Mouse (Mus musculus): ENCODE data around the gene Ccdc126. TPM values are rescaled to one million over a fixed set of nuclear protein-coding genes. Genes with fewer than 3 reads are reported as not detected.

The Ccdc126 gene
- total and polyA plus RNA-seq, 2 experiments: 0.84 to 1.8 TPM

DNA sequence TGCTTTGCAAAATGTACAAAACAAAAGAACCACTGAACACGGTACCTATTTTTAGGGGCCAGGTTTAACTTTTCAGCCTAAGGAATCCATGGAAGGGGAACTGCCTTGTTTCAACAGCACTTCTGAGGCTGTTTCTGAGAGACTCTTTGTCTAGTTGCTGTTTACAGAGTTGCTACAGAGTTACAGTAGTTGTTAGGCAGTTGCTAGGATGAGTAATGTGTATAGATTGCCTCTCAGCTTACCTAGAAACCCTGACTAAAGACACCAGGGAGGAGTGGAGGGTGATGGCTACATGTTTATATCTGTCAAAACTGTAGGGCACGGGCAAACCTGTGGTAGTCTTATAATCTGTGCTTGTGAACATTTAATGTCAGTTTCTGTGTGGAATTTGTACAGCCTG is 54.9 kb downstream of the Ccdc126 start:
- no peak overlapping the region for H3K4me3 ChIP-seq (ENCODE audit: insufficient read depth, low read depth, low read length)
- H3K4me1 ChIP-seq (ENCODE audit: control insufficient read depth, insufficient read depth, low read length): no peaks in the 10 kb centered on the region
- no peaks in the 10 kb centered on the region for H3K36me3 ChIP-seq (ENCODE audit: control insufficient read depth, insufficient read depth, low read length)
- DNase-seq (ENCODE audit: extremely low read depth, low read depth, low spot score): no peak
- WGBS: 77% methylated on average over 2 of the region's 2 CpGs
- no peak overlapping the region for H3K9ac ChIP-seq (ENCODE audit: low read depth, low read length)
- H3K79me2 ChIP-seq (ENCODE audit: control insufficient read depth, insufficient read depth, low read length): no peaks in the 10 kb centered on the region
- H3K27me3 ChIP-seq (ENCODE audit: control insufficient read depth, insufficient read depth, low read length): no peaks in the 10 kb centered on the region
- TF ChIP-seq POLR2A (IDR thresholded peaks at IDR 0.05; ENCODE audit: extremely low read depth, insufficient read depth, low read length): no peak
- TF ChIP-seq CTCF (IDR thresholded peaks at IDR 0.05; ENCODE audit: low read depth, low read length): no peak
- no peak overlapping the region for H3K27ac ChIP-seq (replicated peaks; ENCODE audit: insufficient read depth, low read depth, low read length)

DNA sequence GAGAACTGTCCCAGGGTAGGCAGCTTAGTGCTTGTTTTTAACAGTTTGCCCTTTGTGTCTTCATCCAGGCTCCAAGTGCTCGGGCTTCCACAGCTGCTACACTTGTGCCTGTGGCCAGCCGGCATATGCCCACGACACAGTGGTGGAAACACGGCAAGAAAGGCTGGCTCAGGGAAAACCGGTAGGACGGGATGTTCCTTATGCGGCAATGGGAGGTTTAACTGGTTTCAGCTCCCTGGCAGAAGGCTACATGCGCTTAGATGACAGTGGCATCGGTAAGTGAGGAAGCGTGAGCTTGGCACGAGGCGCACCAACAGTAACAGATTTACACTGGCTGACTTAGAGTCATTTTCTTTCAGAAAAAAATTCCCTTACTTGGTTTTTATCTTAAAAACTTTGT is 59.3 kb downstream of the Ccdc126 start:
- H3K27ac ChIP-seq (replicated peaks; ENCODE audit: insufficient read depth, low read depth, low read length): no peak overlapping the region
- WGBS: 77% methylated on average over 12 of the region's 12 CpGs
- TF ChIP-seq POLR2A (IDR thresholded peaks at IDR 0.05; ENCODE audit: extremely low read depth, insufficient read depth, low read length) (no peak), CTCF (IDR thresholded peaks at IDR 0.05; ENCODE audit: low read depth, low read length) (no peak)
- no peak overlapping the region for H3K4me3 ChIP-seq (ENCODE audit: insufficient read depth, low read depth, low read length)
- H3K9ac ChIP-seq (ENCODE audit: low read depth, low read length): no peak overlapping the region
- H3K79me2 ChIP-seq (ENCODE audit: control insufficient read depth, insufficient read depth, low read length): no peaks in the 10 kb centered on the region
- H3K36me3 ChIP-seq (ENCODE audit: control insufficient read depth, insufficient read depth, low read length): no peaks in the 10 kb centered on the region
- H3K4me1 ChIP-seq (ENCODE audit: control insufficient read depth, insufficient read depth, low read length): no peaks in the 10 kb centered on the region
- no peaks in the 10 kb centered on the region for H3K27me3 ChIP-seq (ENCODE audit: control insufficient read depth, insufficient read depth, low read length)
- no peak for DNase-seq (ENCODE audit: extremely low read depth, low read depth, low spot score)

Other genes starting within 250 kb of the Ccdc126 start
- 27.9 and 28.5 TPM in 2 replicates for gene Malsu1, start 245.5 kb upstream of the Ccdc126 start, total RNA-seq (2014; rRNA removed)
- 20.5 and 24.0 TPM in 2 replicates for gene Malsu1, start 245.5 kb upstream of the Ccdc126 start, polyA plus RNA-seq (2012; rRNA removed)
- 0.27 and 0.46 TPM in 2 replicates for gene Igf2bp3, start 104.3 kb upstream of the Ccdc126 start, total RNA-seq (2014; rRNA removed)
- gene Igf2bp3, start 104.3 kb upstream of the Ccdc126 start, polyA plus RNA-seq (2012; rRNA removed): 0.05 and 0.21 TPM in 2 replicates
- 19.3 and 20.5 TPM in 2 replicates for gene Tra2a, start 55.2 kb upstream of the Ccdc126 start, total RNA-seq (2014; rRNA removed)
- gene Tra2a, start 55.2 kb upstream of the Ccdc126 start, polyA plus RNA-seq (2012; rRNA removed): 7.8 and 9.8 TPM in 2 replicates
- 0.67 and 0.83 TPM in 2 replicates for gene Fam221a, start 48.5 kb downstream of the Ccdc126 start, total RNA-seq (2014; rRNA removed)
- gene Fam221a, start 48.5 kb downstream of the Ccdc126 start, polyA plus RNA-seq (2012; rRNA removed): 0.14 and 0.17 TPM in 2 replicates
- not detected in 2 replicates for gene Stk31, start 76.3 kb downstream of the Ccdc126 start, total RNA-seq (2014; rRNA removed)
- not detected in 2 replicates for gene Stk31, start 76.3 kb downstream of the Ccdc126 start, polyA plus RNA-seq (2012; rRNA removed)